Comparison of ENCODE assay signal across 7 mouse cellular contexts in the genomic region with DNA sequence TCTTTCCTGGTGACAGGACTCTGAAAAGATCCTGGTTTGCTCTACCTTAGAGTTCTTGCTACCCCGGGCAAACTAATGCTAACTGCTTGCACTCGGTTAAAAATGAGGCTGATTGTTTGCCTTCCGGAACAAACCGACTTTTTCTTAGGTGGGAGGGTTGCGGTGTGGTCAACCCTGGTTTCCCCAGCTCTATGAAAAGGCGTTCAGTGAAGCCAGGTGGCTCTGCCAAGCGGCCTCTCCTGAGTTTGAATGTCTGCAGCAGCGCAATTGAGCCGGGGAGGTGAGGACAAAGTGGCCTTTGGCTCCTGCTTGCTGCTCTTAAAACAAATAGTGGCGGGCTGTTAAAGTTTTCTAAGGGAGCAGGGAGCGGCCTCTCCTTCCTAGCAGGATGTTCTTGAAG. TPM values are rescaled to one million over a fixed set of nuclear protein-coding genes. Genes with fewer than 3 reads are reported as not detected.
DNase-seq lines count a peak whose midpoint lies in the region; ATAC-seq and TF ChIP-seq lines count a peak whose summit lies in the region.

No protein-coding gene starts in this region.

- no peak overlapping the region for H3K4me3 ChIP-seq in bone marrow, adult 2 months (replicated peaks; ENCODE audit: control insufficient read depth, low read depth, low read length)
- peak overlapping the region; percentile 31; the same call in 1 of the 2 replicates for H3K4me3 ChIP-seq in forebrain, embryonic 11.5 days (ENCODE audit: low read depth, low read length)
- H3K4me3 ChIP-seq in kidney, adult 2 months (ENCODE audit: insufficient read depth, low read depth, low read length): no peak overlapping the region
- H3K4me3 ChIP-seq in lung, embryonic 16.5 days (ENCODE audit: low read length): peak overlapping the region; percentile 54

- DNase-seq in forebrain, embryonic 11.5 days (ENCODE audit: low spot score): no peak
- DNase-seq in kidney, adult 2 months: peak; percentile 65
- peak; percentile 54 for DNase-seq in splenic B cell, adult 2 months (ENCODE audit: low read depth, low spot score)
- DNase-seq in left cerebral cortex, adult 8-10 months (ENCODE audit: low spot score in 2 of 2): no peak
- DNase-seq in cerebellum, adult 11-12 months: no peak

- H3K4me1 ChIP-seq in bone marrow, adult 2 months (ENCODE audit: control insufficient read depth, insufficient read depth, low read length): no peaks in the 10 kb centered on the region; the same call in 1 of the 2 replicates
- H3K4me1 ChIP-seq in forebrain, embryonic 11.5 days (replicated peaks; ENCODE audit: control insufficient read depth, insufficient read depth, low read length): peaks cover 5% of the 10 kb centered on the region; the same call in 1 of the 2 replicates
- H3K4me1 ChIP-seq in kidney, adult 2 months (ENCODE audit: control insufficient read depth, insufficient read depth, low read length): 0 out of 2 replicates have a peak, but pooled peaks cover 4% of the 10 kb centered on the region
- H3K4me1 ChIP-seq in lung, embryonic 16.5 days (replicated peaks; ENCODE audit: control insufficient read depth, insufficient read depth, low read length): peaks cover 4% of the 10 kb centered on the region; the same call in 1 of the 2 replicates

- peak overlapping the region; percentile 1 for H3K27ac ChIP-seq in bone marrow, adult 2 months (ENCODE audit: control insufficient read depth, insufficient read depth, low read depth, low read length, poor library complexity)
- H3K27ac ChIP-seq in forebrain, embryonic 11.5 days (ENCODE audit: low read depth, low read length): no peak overlapping the region
- H3K27ac ChIP-seq in kidney, adult 2 months (ENCODE audit: insufficient read depth, low read depth, low read length): no peak overlapping the region
- no peak overlapping the region for H3K27ac ChIP-seq in lung, embryonic 16.5 days (ENCODE audit: low read length)

- H3K9me3 ChIP-seq in forebrain, embryonic 11.5 days (ENCODE audit: control insufficient read depth, low read length): no peaks in the 10 kb centered on the region; the same call in 1 of the 2 replicates
- H3K9me3 ChIP-seq in lung, embryonic 16.5 days (ENCODE audit: control insufficient read depth, low read length): no peaks in the 10 kb centered on the region

- no peak for TF ChIP-seq POLR2A in bone marrow, adult 2 months (IDR thresholded peaks at IDR 0.05; ENCODE audit: borderline replicate concordance, control insufficient read depth, low read depth, low read length)
- no peak for TF ChIP-seq POLR2A in kidney, adult 2 months (IDR thresholded peaks at IDR 0.05; ENCODE audit: low read depth, low read length)

- H3K36me3 ChIP-seq in forebrain, embryonic 11.5 days (ENCODE audit: control insufficient read depth, insufficient read depth, low read length): no peaks in the 10 kb centered on the region
- H3K36me3 ChIP-seq in kidney, adult 2 months (ENCODE audit: control insufficient read depth, insufficient read depth, low read length): no peaks in the 10 kb centered on the region
- no peaks in the 10 kb centered on the region for H3K36me3 ChIP-seq in lung, embryonic 16.5 days (ENCODE audit: control insufficient read depth, insufficient read depth, low read length)
- H3K36me3 ChIP-seq in splenic B cell, adult 2 months (ENCODE audit: control insufficient read depth, insufficient read depth, low read length, poor library complexity, severe bottlenecking): no peaks in the 10 kb centered on the region

- ATAC-seq in forebrain, embryonic 11.5 days (replicated peaks; ENCODE audit: low FRiP score): no peak
- ATAC-seq in lung, embryonic 16.5 days (ENCODE audit: low read depth): peak; percentile 44

- 5% methylated on average over 11 of the region's 11 CpGs for WGBS in bone marrow, adult 2 months
- WGBS in forebrain, embryonic 11.5 days: 37% methylated on average over 11 of the region's 11 CpGs
- 8% methylated on average over 11 of the region's 11 CpGs for WGBS in kidney, adult 2 months
- 12% methylated on average over 11 of the region's 11 CpGs for WGBS in lung, embryonic 16.5 days

- no peak for TF ChIP-seq CTCF in bone marrow, adult 2 months (IDR thresholded peaks at IDR 0.05; ENCODE audit: control insufficient read depth, insufficient read depth, low read length)
- TF ChIP-seq CTCF in kidney, adult 2 months (conservative IDR thresholded peaks at IDR 0.05; ENCODE audit: insufficient read depth, insufficient read length, low read depth, low read length): no peak

- H3K4me2 ChIP-seq in forebrain, embryonic 11.5 days (ENCODE audit: low read depth, low read length, severe bottlenecking): peak overlapping the region; percentile 73; the same call in 1 of the 2 replicates
- H3K4me2 ChIP-seq in lung, embryonic 16.5 days (ENCODE audit: low read depth, low read length): peak overlapping the region; percentile 98

- no peak overlapping the region; the same call in 1 of the 2 replicates for H3K9ac ChIP-seq in forebrain, embryonic 11.5 days (ENCODE audit: low read length)
- no peak overlapping the region; the same call in 1 of the 2 replicates for H3K9ac ChIP-seq in lung, embryonic 16.5 days (ENCODE audit: low read length)

- 0 out of 2 replicates have a peak, but pooled peaks cover 6% of the 10 kb centered on the region for H3K27me3 ChIP-seq in forebrain, embryonic 11.5 days (ENCODE audit: control insufficient read depth, insufficient read depth, low read length)
- 0 out of 2 replicates have a peak, but pooled peaks cover 2% of the 10 kb centered on the region for H3K27me3 ChIP-seq in kidney, adult 2 months (replicated peaks; ENCODE audit: control insufficient read depth, insufficient read depth, low read length)
- no peaks in the 10 kb centered on the region; the same call in 1 of the 2 replicates for H3K27me3 ChIP-seq in lung, embryonic 16.5 days (ENCODE audit: control insufficient read depth, insufficient read depth, low read depth, low read length)
- no peaks in the 10 kb centered on the region for H3K27me3 ChIP-seq in splenic B cell, adult 2 months (ENCODE audit: control insufficient read depth, insufficient read depth, low read length, poor library complexity, severe bottlenecking)

RNA-seq across cellular contexts. Expression of gene Mcoln2, which starts 0.9 kb away (rescaled TPM):
- 3.6 and 4.0 TPM in 2 replicates for polyA plus RNA-seq in bone marrow, adult 2 months (2011; ENCODE audit: insufficient read depth, insufficient read length, low replicate concordance, missing spikeins)
- 0.11 and 0.27 TPM in 2 replicates for polyA plus RNA-seq in forebrain, embryonic 11.5 days (2014; fragmentation: Nextera tagmentation; extraction: Ambion mirVana)
- polyA plus RNA-seq in kidney, adult 2 months (2012; rRNA removed): 3.2 and 3.5 TPM in 2 replicates
- 0.75 and 1.1 TPM in 2 replicates for polyA plus RNA-seq in lung, embryonic 16.5 days (2015; fragmentation: Nextera tagmentation; extraction: Ambion mirVana)
- total RNA-seq in left cerebral cortex, adult 8-10 months (2022): not detected

RNA-seq across cellular contexts. Expression of gene Mcoln3, which starts 33.3 kb away (rescaled TPM):
- polyA plus RNA-seq in bone marrow, adult 2 months (2011; ENCODE audit: insufficient read depth, insufficient read length, low replicate concordance, missing spikeins): not detected in 2 replicates
- polyA plus RNA-seq in forebrain, embryonic 11.5 days (2014; fragmentation: Nextera tagmentation; extraction: Ambion mirVana): 3.7 and 4.8 TPM in 2 replicates
- 17.3 and 17.9 TPM in 2 replicates for polyA plus RNA-seq in kidney, adult 2 months (2012; rRNA removed)
- 0.69 and 0.75 TPM in 2 replicates for polyA plus RNA-seq in lung, embryonic 16.5 days (2015; fragmentation: Nextera tagmentation; extraction: Ambion mirVana)
- not detected for total RNA-seq in left cerebral cortex, adult 8-10 months (2022)

RNA-seq across cellular contexts. Expression of gene Wdr63, which starts 42.6 kb away (rescaled TPM):
- not detected in 2 replicates for polyA plus RNA-seq in bone marrow, adult 2 months (2011; ENCODE audit: insufficient read depth, insufficient read length, low replicate concordance, missing spikeins)
- 0.09 TPM in 1 of 2 replicates, not detected in the other for polyA plus RNA-seq in forebrain, embryonic 11.5 days (2014; fragmentation: Nextera tagmentation; extraction: Ambion mirVana)
- polyA plus RNA-seq in kidney, adult 2 months (2012; rRNA removed): 0.10 TPM in 1 of 2 replicates, not detected in the other
- polyA plus RNA-seq in lung, embryonic 16.5 days (2015; fragmentation: Nextera tagmentation; extraction: Ambion mirVana): 3.5 and 3.6 TPM in 2 replicates
- total RNA-seq in left cerebral cortex, adult 8-10 months (2022): 1 to 10 TPM in 1 of 4 experiments, under 1 TPM in 3; 0.21 to 1.5 (median 0.29) TPM

Comparison
In these comparisons a context has a peak if more than half of its experiments do, and no peak if none do; other contexts are left out.
1. H3K4me3 ChIP-seq: peak in forebrain, embryonic 11.5 days (single experiment) and lung, embryonic 16.5 days (single experiment); none in bone marrow, adult 2 months (single experiment) and kidney, adult 2 months (single experiment).
2. DNase-seq: peak in kidney, adult 2 months (single experiment) and splenic B cell, adult 2 months (single experiment); none in forebrain, embryonic 11.5 days (single experiment), left cerebral cortex, adult 8-10 months (0 of 2) and cerebellum, adult 11-12 months (single experiment).